Mouse (Mus musculus) MEL (cell line): ENCODE data around the gene Vwa5b2.

Source experiments
- CHD2 ChIP-seq: IDR thresholded peaks from 2 replicates; pipeline ENCODE4 v1.6.1; 2011; ENCODE audit warnings: low read length, improper control_type of control experiment
- CTCF ChIP-seq, 3 experiments: IDR thresholded peaks in 2 of 3; conservative IDR thresholded peaks in 1 of 3; 2 replicates each; pipeline ENCODE4 v1.5.1; 2011 to 2012; ENCODE audit warnings: low read length in 3 of 3, low read depth in 2 of 3, mild to moderate bottlenecking in 2 of 3, improper control_type of control experiment in 1 of 3, inconsistent platforms in 1 of 3, mixed read lengths in 1 of 3, moderate library complexity in 1 of 3; ENCODE audit not compliant: control insufficient read depth in 1 of 3, insufficient read depth in 1 of 3, poor library complexity in 1 of 3, severe bottlenecking in 1 of 3
- EP300 ChIP-seq, 2 experiments: IDR thresholded peaks; 2 replicates each; pipeline ENCODE4 v1.6.1; 2011; ENCODE audit warnings: improper control_type of control experiment in 2 of 2, low read length in 2 of 2, low read depth in 1 of 2, mild to moderate bottlenecking in 1 of 2
- GATA1 ChIP-seq: IDR thresholded peaks from 2 replicates; pipeline ENCODE4 v1.6.1; 2011; ENCODE audit warnings: low read depth, low read length, improper control_type of control experiment
- HCFC1 ChIP-seq: IDR thresholded peaks from 2 replicates; pipeline ENCODE4 v1.6.1; 2012; ENCODE audit warnings: low read depth, mild to moderate bottlenecking, inconsistent platforms, low read length, improper control_type of control experiment, moderate library complexity
- MAX ChIP-seq: IDR thresholded peaks from 2 replicates; pipeline ENCODE4 v1.6.1; 2011; ENCODE audit warnings: low read length, improper control_type of control experiment
- MYC ChIP-seq: IDR thresholded peaks from 2 replicates; pipeline ENCODE4 v1.6.1; 2011; ENCODE audit warnings: low read depth, mild to moderate bottlenecking, low read length, improper control_type of control experiment, moderate library complexity
- NRF1 ChIP-seq: IDR thresholded peaks from 2 replicates; pipeline ENCODE4 v1.6.1; 2014; ENCODE audit warnings: low read depth, mild to moderate bottlenecking, inconsistent platforms, low read length, improper control_type of control experiment, moderate library complexity; ENCODE audit not compliant: poor library complexity, insufficient read depth, severe bottlenecking
- POLR2A ChIP-seq, 2 experiments: IDR thresholded peaks; 2 replicates each; pipeline ENCODE4 v1.6.1; 2011 to 2012; ENCODE audit warnings: low read length in 2 of 2, mild to moderate bottlenecking in 2 of 2, control low read depth in 1 of 2, improper control_type of control experiment in 1 of 2, low read depth in 1 of 2, moderate library complexity in 1 of 2; ENCODE audit not compliant: control insufficient read depth in 1 of 2, insufficient read depth in 1 of 2, poor library complexity in 1 of 2
- POLR2AphosphoS2 ChIP-seq: IDR thresholded peaks from 2 replicates; pipeline ENCODE4 v1.6.1; 2011; ENCODE audit warnings: low read length, improper control_type of control experiment
- RAD21 ChIP-seq: IDR thresholded peaks from 2 replicates; pipeline ENCODE4 v1.6.1; 2011; ENCODE audit warnings: mild to moderate bottlenecking, low read depth, low read length, improper control_type of control experiment
- TCF12 ChIP-seq: IDR thresholded peaks from 2 replicates; pipeline ENCODE4 v1.6.1; 2014; ENCODE audit warnings: low read depth, mild to moderate bottlenecking, inconsistent platforms, low read length, improper control_type of control experiment, moderate library complexity
- ZC3H11A ChIP-seq: IDR thresholded peaks from 2 replicates; pipeline ENCODE4 v1.6.1; 2012; ENCODE audit warnings: low read depth, mild to moderate bottlenecking, inconsistent platforms, low read length, improper control_type of control experiment
- ZNF384 ChIP-seq: IDR thresholded peaks from 2 replicates; pipeline ENCODE4 v1.6.1; 2012; ENCODE audit warnings: low read depth, mild to moderate bottlenecking, inconsistent platforms, low read length, improper control_type of control experiment

GRCm38 (mm10) chr16:20555000-20555399, 34.3 kb upstream of the Vwa5b2 start:
- TF ChIP-seq HCFC1 (no peak), EP300 (IDR thresholded peaks at IDR 0.05; ENCODE audit: low read depth in 1 of 2, low read length in 2 of 2) (no peak), GATA1 (no peak), CTCF (IDR thresholded peaks at IDR 0.05 in 2 of 3, conservative IDR thresholded peaks at IDR 0.05 in 1 of 3; ENCODE audit: control insufficient read depth in 1 of 3, insufficient read depth in 1 of 3, low read depth in 2 of 3, low read length in 3 of 3, poor library complexity in 1 of 3, severe bottlenecking in 1 of 3) (no peak), RAD21 (no peak), MYC (no peak), CHD2 (no peak), ZC3H11A (no peak), POLR2AphosphoS2 (no peak), MAX (no peak), NRF1 (no peak), POLR2A (IDR thresholded peaks at IDR 0.05; ENCODE audit: control insufficient read depth in 1 of 2, insufficient read depth in 1 of 2, low read depth in 1 of 2, low read length in 2 of 2, poor library complexity in 1 of 2) (no peak), ZNF384 (no peak), TCF12 (no peak)
